ENCODE assay signal across 8 mouse cellular contexts in the genomic region with DNA sequence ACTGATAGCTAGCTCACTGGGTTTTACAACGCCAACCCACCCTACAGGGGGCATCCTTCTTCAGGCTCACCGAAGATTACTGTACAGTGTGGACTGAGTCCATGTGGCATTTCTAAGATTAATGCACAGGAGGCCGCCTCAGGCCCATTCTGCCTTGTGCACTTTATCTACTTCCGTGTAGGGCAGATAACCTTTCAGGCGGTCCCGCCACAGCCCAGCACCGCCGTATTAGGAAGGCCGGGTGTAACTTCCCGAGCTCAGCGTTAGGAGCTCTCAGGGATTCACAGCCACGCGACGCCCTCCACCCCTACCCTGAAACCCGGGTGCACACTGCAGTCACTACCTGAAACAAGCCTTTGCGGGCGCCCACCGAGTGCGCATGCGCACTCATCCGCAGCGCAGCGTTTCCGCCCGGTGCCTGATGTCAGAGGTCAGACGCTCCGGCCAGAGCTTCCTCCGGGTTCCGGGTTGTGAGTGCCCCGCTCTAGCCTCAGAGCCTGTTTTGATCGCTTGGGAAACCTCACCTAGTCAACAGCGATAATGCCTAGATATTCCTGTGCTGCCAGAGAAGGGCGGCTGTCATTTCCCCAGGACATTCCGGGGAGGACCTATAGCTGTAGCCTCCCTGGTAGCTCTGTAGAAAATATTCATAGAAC. TPM values are rescaled to one million over a fixed set of nuclear protein-coding genes. Genes with fewer than 3 reads are reported as not detected.
DNase-seq lines count a peak whose midpoint lies in the region; ATAC-seq lines count a peak whose summit lies in the region.

No protein-coding gene starts in this region.

- peak; percentile 91 for DNase-seq in CD4-positive helper T cell, adult 2 months (ENCODE audit: low read depth, low spot score)
- DNase-seq in c-Kit-negative CD71-positive TER-119-positive erythroid progenitor cells, embryonic 14.5 days (ENCODE audit: low read depth, low spot score): peak; percentile 72
- peak; percentile 82 for DNase-seq in forebrain, embryonic 10.5 days (ENCODE audit: extremely low spot score, low spot score)
- DNase-seq in kidney, postnatal 10 days: peak; percentile 94
- DNase-seq in naive thymus-derived CD4-positive, alpha-beta T cell, adult 2 months (ENCODE audit: low read depth): peak; percentile 91
- DNase-seq in splenic B cell, adult 2 months (ENCODE audit: low read depth, low spot score): peak; percentile 86

- peak overlapping the region; percentile 61 for H3K4me3 ChIP-seq in forebrain, embryonic 10.5 days
- peak overlapping the region; percentile 59 to 84 for H3K4me3 ChIP-seq in heart, embryonic 14.5 days (ENCODE audit: control insufficient read depth in 1 of 2, insufficient read depth in 1 of 2, low read depth in 1 of 2, low read length in 2 of 2)
- H3K4me3 ChIP-seq in liver, embryonic 12.5 days: peak overlapping the region; percentile 70

- peak; percentile 87 for ATAC-seq in heart, embryonic 14.5 days (ENCODE audit: insufficient number of reproducible peaks, insufficient read depth, low FRiP score, low read depth)
- ATAC-seq in liver, embryonic 12.5 days: peak; percentile 90

- H3K27me3 ChIP-seq in forebrain, embryonic 10.5 days (ENCODE audit: poor library complexity, severe bottlenecking): no peaks in the 10 kb centered on the region
- H3K27me3 ChIP-seq in heart, embryonic 14.5 days (ENCODE audit: control insufficient read depth, insufficient read depth, low read length): no peaks in the 10 kb centered on the region
- H3K27me3 ChIP-seq in liver, embryonic 12.5 days (replicated peaks): no peaks in the 10 kb centered on the region
- H3K27me3 ChIP-seq in splenic B cell, adult 2 months (ENCODE audit: control insufficient read depth, insufficient read depth, low read length, poor library complexity, severe bottlenecking): no peaks in the 10 kb centered on the region

- H3K9me3 ChIP-seq in forebrain, embryonic 10.5 days: no peaks in the 10 kb centered on the region
- H3K9me3 ChIP-seq in heart, embryonic 14.5 days (ENCODE audit: control insufficient read depth, low read length): no peaks in the 10 kb centered on the region
- no peaks in the 10 kb centered on the region for H3K9me3 ChIP-seq in liver, embryonic 12.5 days (replicated peaks)

- no peaks in the 10 kb centered on the region; the same call in 1 of the 2 replicates for H3K36me3 ChIP-seq in forebrain, embryonic 10.5 days (replicated peaks)
- peaks cover 14% of the 10 kb centered on the region for H3K36me3 ChIP-seq in heart, embryonic 14.5 days (ENCODE audit: control insufficient read depth, insufficient read depth, low read length)
- 0 out of 2 replicates have a peak, but pooled peaks cover 4% of the 10 kb centered on the region for H3K36me3 ChIP-seq in liver, embryonic 12.5 days
- H3K36me3 ChIP-seq in splenic B cell, adult 2 months (ENCODE audit: control insufficient read depth, insufficient read depth, low read length, poor library complexity, severe bottlenecking): no peaks in the 10 kb centered on the region

- peak overlapping the region; percentile 77 for H3K4me2 ChIP-seq in heart, embryonic 14.5 days (ENCODE audit: low read length)
- H3K4me2 ChIP-seq in liver, embryonic 12.5 days: peak overlapping the region; percentile 68

- H3K9ac ChIP-seq in heart, embryonic 14.5 days (ENCODE audit: low read length): peak overlapping the region; percentile 78
- peak overlapping the region; percentile 77 for H3K9ac ChIP-seq in liver, embryonic 12.5 days

- peak overlapping the region; percentile 90 for H3K27ac ChIP-seq in forebrain, embryonic 10.5 days
- H3K27ac ChIP-seq in heart, embryonic 14.5 days (replicated peaks in 1 of 2; ENCODE audit: control insufficient read depth in 1 of 2, insufficient read depth in 1 of 2, low read depth in 2 of 2, low read length in 2 of 2): peak overlapping the region; percentile 81 to 89
- peak overlapping the region; percentile 93 for H3K27ac ChIP-seq in liver, embryonic 12.5 days

- peaks cover 16% of the 10 kb centered on the region for H3K4me1 ChIP-seq in forebrain, embryonic 10.5 days
- peaks cover 0 to 6% of the 10 kb centered on the region in 2 experiments; a peak in 3 of 4 replicates for H3K4me1 ChIP-seq in heart, embryonic 14.5 days (ENCODE audit: control insufficient read depth in 2 of 2, insufficient read depth in 2 of 2, low read length in 2 of 2)
- peaks cover 63% of the 10 kb centered on the region for H3K4me1 ChIP-seq in liver, embryonic 12.5 days

- WGBS in forebrain, embryonic 10.5 days: 7% methylated on average over 34 of the region's 34 CpGs
- 1% methylated on average over 34 of the region's 34 CpGs for WGBS in heart, embryonic 14.5 days
- under 1% methylated on average over 34 of the region's 34 CpGs for WGBS in liver, embryonic 12.5 days (ENCODE audit: insufficient replicate concordance)

RNA-seq across cellular contexts. Expression of gene Ngly1, which starts 6.0 kb away (rescaled TPM):
- polyA plus RNA-seq in forebrain, embryonic 10.5 days (2016; fragmentation: Nextera tagmentation; extraction: Ambion mirVana): 17.8 and 18.0 TPM in 2 replicates
- polyA plus RNA-seq in heart, embryonic 14.5 days (2014; fragmentation: Nextera tagmentation; extraction: Ambion mirVana): 26.6 and 27.0 TPM in 2 replicates
- 22.0 and 23.0 TPM in 2 replicates for polyA plus RNA-seq in liver, embryonic 12.5 days (2016; fragmentation: Nextera tagmentation; extraction: Ambion mirVana)

RNA-seq across cellular contexts. Expression of gene Oxsm, which starts 6.5 kb away (rescaled TPM):
- 1.3 and 1.6 TPM in 2 replicates for polyA plus RNA-seq in forebrain, embryonic 10.5 days (2016; fragmentation: Nextera tagmentation; extraction: Ambion mirVana)
- 2.3 TPM in 2 replicates for polyA plus RNA-seq in heart, embryonic 14.5 days (2014; fragmentation: Nextera tagmentation; extraction: Ambion mirVana)
- polyA plus RNA-seq in liver, embryonic 12.5 days (2016; fragmentation: Nextera tagmentation; extraction: Ambion mirVana): 1.7 and 1.9 TPM in 2 replicates

Comparison
In these comparisons a context has a peak if more than half of its experiments do, and no peak if none do; other contexts are left out.
1. Peak in every context shown above with its lines: DNase-seq, ATAC-seq, H3K4me3 ChIP-seq and H3K27ac ChIP-seq.